Mouse (Mus musculus): ENCODE data around the gene Cnot10. TPM values are rescaled to one million over a fixed set of nuclear protein-coding genes. Genes with fewer than 3 reads are reported as not detected.

The Cnot10 gene
- polyA plus RNA-seq, 1 experiment from 2014 or later = 50.0 TPM

Other genes with a start within 250 kb of the Cnot10 start
- gene Crtap, start 249.5 kb downstream of the Cnot10 start, polyA plus RNA-seq (2015; fragmentation: Nextera tagmentation; extraction: Ambion mirVana) = 98.2 and 104 TPM in 2 replicates
- 295 and 399 TPM in 2 replicates for gene Glb1, start 239.1 kb downstream of the Cnot10 start, polyA plus RNA-seq (2015; fragmentation: Nextera tagmentation; extraction: Ambion mirVana)
- gene Tmppe, start 239.1 kb downstream of the Cnot10 start, polyA plus RNA-seq (2015; fragmentation: Nextera tagmentation; extraction: Ambion mirVana) = 31.2 and 40.7 TPM in 2 replicates
- gene Ccr4, start 135.3 kb downstream of the Cnot10 start, polyA plus RNA-seq (2015; fragmentation: Nextera tagmentation; extraction: Ambion mirVana) = 1.9 and 2.5 TPM in 2 replicates
- gene C130032M10Rik, start 124.5 kb downstream of the Cnot10 start, polyA plus RNA-seq (2015; fragmentation: Nextera tagmentation; extraction: Ambion mirVana) = 0.32 TPM in 1 of 2 replicates, not detected in the other
- 3.8 and 4.0 TPM in 2 replicates for gene Trim71, start 75.8 kb downstream of the Cnot10 start, polyA plus RNA-seq (2015; fragmentation: Nextera tagmentation; extraction: Ambion mirVana)
- 48.1 and 52.2 TPM in 2 replicates for gene Dync1li1, start 48.6 kb upstream of the Cnot10 start, polyA plus RNA-seq (2015; fragmentation: Nextera tagmentation; extraction: Ambion mirVana)
- gene Cmtm6, start 90.9 kb upstream of the Cnot10 start, polyA plus RNA-seq (2015; fragmentation: Nextera tagmentation; extraction: Ambion mirVana) = 100 and 113 TPM in 2 replicates
- 82.5 and 86.6 TPM in 2 replicates for gene Cmtm7, start 141.7 kb upstream of the Cnot10 start, polyA plus RNA-seq (2015; fragmentation: Nextera tagmentation; extraction: Ambion mirVana)
- gene Cmtm8, start 204.0 kb upstream of the Cnot10 start, polyA plus RNA-seq (2015; fragmentation: Nextera tagmentation; extraction: Ambion mirVana) = 80.2 and 87.3 TPM in 2 replicates